Mouse (Mus musculus) liver, postnatal 0 days (tissue): Measurements from ENCODE around the gene Ccdc124. TPM values are rescaled to one million over a fixed set of nuclear protein-coding genes. Genes with fewer than 3 reads are reported as not detected.
A peak's percentile ranks its signal among the peaks of the same experiment; 100 is the strongest.

Source experiments
- ATAC-seq: fragments of 200-750 bp; cut with Nextera tagmentation; 2 replicates; pipeline ENCODE4 v1.8.0; 2017; ENCODE audit warnings: mild to moderate bottlenecking, moderate library complexity
- DNase-seq: peaks from one replicate; pipeline ENCODE4 v3.0.0-alpha.2; 2016
- H3K27ac ChIP-seq: fragments of 300-500 bp; sonication (generic); 2 replicates; pipeline ENCODE4 v1.5.1; 2014; ENCODE audit warnings: antibody characterized with exemption, moderate library complexity, mild to moderate bottlenecking, low read depth
- H3K27me3 ChIP-seq: fragments of 300-500 bp; sonication (generic); 2 replicates; pipeline ENCODE4 v1.6.1; 2014; ENCODE audit warnings: low read length, control low read depth, mixed read lengths; ENCODE audit not compliant: insufficient read depth
- H3K36me3 ChIP-seq: fragments of 300-500 bp; sonication (generic); replicated peaks from 2 replicates; pipeline ENCODE4 v1.6.1; 2014; ENCODE audit warnings: mild to moderate bottlenecking, control low read depth, low read length, moderate library complexity, mixed read lengths; ENCODE audit not compliant: insufficient read depth
- H3K4me1 ChIP-seq: fragments of 300-500 bp; sonication (generic); 2 replicates; pipeline ENCODE4 v1.6.1; 2014; ENCODE audit warnings: antibody characterized with exemption, mild to moderate bottlenecking, control low read depth; ENCODE audit not compliant: insufficient read depth
- H3K4me2 ChIP-seq: fragments of 300-500 bp; sonication (generic); 2 replicates; pipeline ENCODE4 v1.6.1; 2014; ENCODE audit warnings: low read depth, mild to moderate bottlenecking, low read length, moderate library complexity, mixed read lengths
- H3K4me3 ChIP-seq: fragments of 300-500 bp; sonication (generic); 2 replicates; pipeline ENCODE4 v1.5.1; 2014; ENCODE audit warnings: low read depth, low read length
- H3K9ac ChIP-seq: fragments of 300-500 bp; sonication (generic); replicated peaks from 2 replicates; pipeline ENCODE4 v1.6.1; 2014; ENCODE audit warnings: mild to moderate bottlenecking, moderate library complexity
- H3K9me3 ChIP-seq: fragments of 300-500 bp; sonication (generic); 2 replicates; pipeline ENCODE4 v1.6.1; 2016; ENCODE audit warnings: mild to moderate bottlenecking, control low read depth, low read length, mixed read lengths
- CTCF ChIP-seq: sonication (generic); IDR thresholded peaks from 2 replicates; pipeline ENCODE4 v1.5.1; 2016; ENCODE audit warnings: antibody characterized with exemption, low read depth
- EP300 ChIP-seq: IDR thresholded peaks from 2 replicates; pipeline ENCODE4 v1.6.1; 2016; ENCODE audit warnings: antibody characterized with exemption, low read depth, mild to moderate bottlenecking
- WGBS: fragments of 180-500 bp; shearing (Covaris S2); extraction: QIAGEN DNeasy Blood & Tissue Kit; methylation state at CpG from one replicate; pipeline ENCODE4 v1.1.7; 2014; ENCODE audit not compliant: insufficient replicate concordance; 5-methylcytosine and 5-hydroxymethylcytosine counted together
- polyA plus RNA-seq: library from polyadenylated mRNA; unstranded; fragments of >200 nt; fragmentation: Nextera tagmentation; extraction: Ambion mirVana; gene quantifications from 2 replicates; pipeline ENCODE4 v1.2.1, GENCODE M21; 2015

Ccdc124 gene
- polyA plus RNA-seq, 1 experiment from 2014 or later = 37.9 TPM

DNA sequence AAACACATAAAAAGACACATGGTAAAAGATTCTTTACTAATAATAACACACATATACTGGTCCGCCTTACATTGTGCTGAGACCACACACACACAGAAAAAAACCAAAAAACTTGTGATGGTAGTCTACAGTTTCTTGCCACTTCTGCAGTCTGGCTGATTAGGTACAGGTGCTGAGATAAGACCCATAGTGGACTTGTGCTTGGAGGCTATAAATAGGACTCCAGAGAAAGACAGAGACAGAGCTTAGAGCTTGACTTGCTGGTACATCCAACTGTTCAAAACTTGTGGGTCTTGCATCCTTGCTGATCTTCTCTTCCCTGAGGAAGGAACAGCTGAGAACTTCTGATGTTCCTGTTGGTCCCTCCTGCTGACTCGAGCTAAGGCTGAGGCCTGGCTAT lies 33.8 kb upstream of the Ccdc124 start:
- Histone ChIP-seq H3K4me3 (no peak overlapping the region), H3K36me3 (peaks cover 13% of the 10 kb centered on the region), H3K27me3 (no peaks in the 10 kb centered on the region), H3K9me3 (no peaks in the 10 kb centered on the region), H3K9ac (no peak overlapping the region; the same call in 1 of the 2 replicates), H3K4me2 (no peak overlapping the region), H3K27ac (no peak overlapping the region), H3K4me1 (peaks cover 23% of the 10 kb centered on the region)
- ATAC-seq (no peak), DNase-seq (no peak)
- WGBS = 54% methylated on average over 2 of the region's 2 CpGs
- TF ChIP-seq CTCF = no peak
- no peak for TF ChIP-seq EP300

DNA sequence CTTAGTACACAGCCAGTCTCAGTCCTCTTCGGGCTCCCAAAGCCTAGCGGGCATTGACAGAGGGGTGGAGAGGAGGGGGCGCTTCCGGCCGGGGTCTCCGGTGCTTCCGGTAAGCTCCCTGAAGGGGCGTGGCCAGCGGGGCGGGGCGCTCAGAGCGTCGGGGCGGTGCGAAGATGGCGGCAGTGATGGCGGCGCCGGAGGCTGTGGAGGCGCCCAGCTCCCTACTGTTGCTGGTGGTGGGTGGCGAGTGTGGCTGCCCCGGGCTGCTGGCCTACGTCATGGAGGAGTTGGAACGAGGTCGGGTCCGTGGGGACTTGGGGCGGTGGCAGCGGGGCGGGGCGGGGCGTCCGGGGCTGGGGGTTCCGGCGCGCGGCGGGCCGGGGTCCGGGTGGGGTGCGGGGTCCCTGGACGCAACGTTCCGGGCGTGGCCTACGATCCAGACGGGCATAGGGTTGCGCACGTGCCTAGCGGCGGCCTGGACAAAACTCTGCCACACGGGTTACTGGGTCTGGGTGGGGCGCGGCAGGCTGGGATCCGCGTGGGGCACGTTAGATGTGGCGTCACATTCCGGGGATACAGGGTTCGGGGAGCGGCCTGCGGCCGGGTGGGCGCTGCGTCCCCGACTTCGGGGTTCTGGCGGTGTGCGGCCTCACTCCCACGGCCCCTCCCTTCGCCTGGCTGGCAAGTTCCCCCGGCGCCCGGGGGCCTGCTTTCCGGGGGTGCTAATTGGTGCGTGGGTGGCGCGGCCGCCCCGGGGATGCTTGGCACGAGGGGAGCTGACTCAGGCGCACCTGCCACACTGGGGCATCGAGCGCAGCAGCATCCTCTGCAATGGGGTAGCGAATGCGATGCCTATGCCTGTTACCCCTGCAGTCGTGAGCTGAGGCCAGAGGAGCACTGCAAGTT lies 32.3 kb upstream of the Ccdc124 start, which contains the start of gene Map1s:
Map1s (plus strand) TSS at position 102 of the 906 bp plus-strand sequence.
- Histone ChIP-seq H3K9ac (peak within 1 kb of the TSS; percentile 71), H3K27ac (peak within 1 kb of the TSS; percentile 75), H3K9me3 (no peaks in the 10 kb centered on the region), H3K4me1 (peaks cover 23% of the 10 kb centered on the region), H3K36me3 (peaks cover 3% of the 10 kb centered on the region; the same call in 1 of the 2 replicates), H3K4me3 (peak within 1 kb of the TSS; percentile 64), H3K27me3 (no peaks in the 10 kb centered on the region), H3K4me2 (peak within 1 kb of the TSS; percentile 93)
- TF ChIP-seq CTCF (no peak), EP300 (no peak)
- WGBS = under 1% methylated on average over 66 of the region's 86 CpGs
- ATAC-seq (peak; percentile 79), DNase-seq (peak; percentile 84)

DNA sequence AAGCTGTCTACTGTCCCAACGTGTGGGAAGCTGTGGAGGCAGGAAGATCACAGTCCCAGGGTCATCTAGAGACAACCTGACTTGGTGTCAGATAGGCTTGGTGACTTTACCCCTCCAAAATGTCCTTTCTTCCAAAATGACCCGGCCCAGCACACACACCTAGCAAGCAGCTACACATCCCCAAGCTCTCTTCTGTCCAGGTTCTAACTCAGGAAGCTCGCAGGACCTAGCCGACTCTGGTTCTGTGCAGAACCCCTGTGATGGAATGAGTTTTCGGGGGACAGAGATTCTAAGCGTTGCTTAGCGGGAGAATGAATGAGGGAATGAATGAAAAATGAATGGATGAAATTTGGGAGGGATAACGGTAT lies 31.7 kb upstream of the Ccdc124 start:
- H3K27ac ChIP-seq = peak overlapping the region; percentile 75; the same call in 1 of the 2 replicates
- no peaks in the 10 kb centered on the region for H3K9me3 ChIP-seq
- H3K4me3 ChIP-seq = peak overlapping the region; percentile 64
- DNase-seq = no peak
- WGBS = 6% methylated on average over 8 of the region's 8 CpGs
- peaks cover 23% of the 10 kb centered on the region for H3K4me1 ChIP-seq
- H3K4me2 ChIP-seq = peak overlapping the region; percentile 93
- no peak for ATAC-seq
- peak overlapping the region; percentile 71 for H3K9ac ChIP-seq
- no peaks in the 10 kb centered on the region for H3K27me3 ChIP-seq
- TF ChIP-seq EP300 (no peak), CTCF (no peak)
- no peaks in the 10 kb centered on the region for H3K36me3 ChIP-seq

DNA sequence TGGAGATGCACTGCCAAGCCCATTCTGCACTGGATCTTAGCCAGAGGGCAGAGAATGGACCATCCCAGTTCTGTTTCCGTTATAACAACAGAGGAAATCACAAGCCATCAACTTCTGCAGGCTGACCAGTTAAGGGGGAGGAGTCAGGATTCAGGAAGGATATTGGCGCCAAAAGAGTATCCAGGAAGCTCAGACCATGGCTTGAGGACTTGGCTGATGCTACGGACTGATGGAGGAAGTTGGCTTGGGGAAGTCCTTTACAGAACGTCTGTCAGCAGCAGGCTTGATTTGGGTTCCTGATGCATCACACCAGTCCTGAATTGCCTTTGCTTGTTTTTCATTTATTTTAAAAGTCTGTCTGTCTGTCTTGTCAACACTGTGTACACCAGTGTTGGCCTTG lies 30.8 kb upstream of the Ccdc124 start:
- TF ChIP-seq CTCF = no peak
- no peak for TF ChIP-seq EP300
- peak; percentile 20 for DNase-seq
- no peak overlapping the region for H3K4me3 ChIP-seq

DNA sequence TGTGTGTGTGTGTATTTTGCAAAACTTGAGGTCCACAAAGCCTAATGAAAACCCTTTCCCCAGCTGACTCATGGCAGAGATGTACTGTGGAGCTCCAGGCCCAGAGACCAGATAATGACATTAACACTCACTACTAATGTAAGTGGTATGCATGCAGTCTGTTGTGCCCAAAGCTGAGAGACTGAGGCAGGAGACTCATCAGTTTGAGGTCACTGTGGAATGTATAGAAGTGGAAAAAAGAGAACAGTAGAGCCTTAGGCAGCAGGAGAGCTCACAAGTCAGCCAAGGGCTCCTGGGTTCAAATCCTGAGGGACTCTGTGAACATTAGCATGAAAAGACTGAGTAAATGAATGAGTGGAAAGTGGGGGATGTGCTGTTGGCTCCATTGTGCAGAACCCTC lies 29.8 kb upstream of the Ccdc124 start:
- Histone ChIP-seq H3K4me3 (no peak overlapping the region), H3K9ac (no peak overlapping the region), H3K4me2 (no peak overlapping the region), H3K36me3 (no peaks in the 10 kb centered on the region), H3K9me3 (no peaks in the 10 kb centered on the region), H3K27ac (no peak overlapping the region), H3K4me1 (peaks cover 25% of the 10 kb centered on the region), H3K27me3 (no peaks in the 10 kb centered on the region)
- no peak for ATAC-seq
- no peak for TF ChIP-seq CTCF
- no peak for TF ChIP-seq EP300
- DNase-seq = no peak

More for the DNA sequence above, 30.8 kb upstream of the Ccdc124 start:
- Histone ChIP-seq H3K36me3 (no peaks in the 10 kb centered on the region), H3K27me3 (no peaks in the 10 kb centered on the region), H3K4me2 (no peak overlapping the region), H3K9me3 (no peaks in the 10 kb centered on the region), H3K4me1 (peaks cover 23% of the 10 kb centered on the region), H3K9ac (no peak overlapping the region), H3K27ac (peak overlapping the region; percentile 75; the same call in 1 of the 2 replicates)
- WGBS = 21% methylated on average over 4 of the region's 4 CpGs
- no peak; the same call in 1 of the 2 replicates for ATAC-seq

DNA sequence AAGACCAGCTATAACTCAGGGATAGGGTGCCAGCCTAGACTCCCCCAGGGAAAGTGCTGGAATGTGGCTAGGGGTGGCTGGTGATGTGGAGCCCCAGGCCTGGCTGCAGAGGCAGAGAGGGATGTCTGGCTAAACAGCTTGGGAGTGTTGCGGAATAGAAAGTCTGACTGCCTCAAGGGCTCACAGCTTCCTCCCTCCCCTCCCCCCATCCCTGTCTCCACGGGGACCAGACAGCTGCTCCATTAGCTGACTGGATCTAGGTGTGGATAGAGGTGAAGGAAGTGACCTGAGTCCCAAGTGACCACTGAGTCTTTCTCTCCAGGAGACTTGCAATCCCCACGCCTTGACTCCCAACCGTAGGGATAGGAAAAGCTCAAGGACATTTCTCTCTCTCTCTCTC lies 29.4 kb upstream of the Ccdc124 start:
- DNase-seq = peak; percentile 27
- H3K4me3 ChIP-seq = no peak overlapping the region
- no peak for ATAC-seq
- H3K9me3 ChIP-seq = no peaks in the 10 kb centered on the region
- H3K27ac ChIP-seq = no peak overlapping the region
- peaks cover 29% of the 10 kb centered on the region for H3K4me1 ChIP-seq
- H3K4me2 ChIP-seq = no peak overlapping the region
- TF ChIP-seq EP300 = no peak
- TF ChIP-seq CTCF = no peak
- 52% methylated on average over 4 of the region's 4 CpGs for WGBS
- no peaks in the 10 kb centered on the region for H3K27me3 ChIP-seq
- H3K36me3 ChIP-seq = no peaks in the 10 kb centered on the region
- H3K9ac ChIP-seq = no peak overlapping the region
